Mouse (Mus musculus): ENCODE data around the gene Gls.

DNA sequence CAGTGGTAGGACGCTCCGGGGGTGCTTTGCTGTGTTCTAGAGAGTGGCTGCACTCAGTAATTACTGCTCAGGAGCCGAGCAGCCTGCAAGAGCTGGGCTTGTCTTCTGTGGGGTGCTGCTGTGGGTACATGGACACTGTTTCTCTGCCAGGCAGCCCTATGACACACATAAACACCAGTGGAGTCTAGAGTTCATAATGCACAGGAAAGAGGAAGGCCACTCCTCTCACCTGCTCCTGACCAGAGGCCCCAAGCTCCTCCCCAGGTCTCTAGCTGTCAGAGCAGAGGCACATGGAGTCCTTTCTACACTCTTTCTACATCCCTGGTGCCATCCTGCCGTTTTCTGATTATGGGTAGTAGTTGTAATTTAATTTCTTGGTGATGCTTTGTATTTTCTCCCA lies 90.9 kb downstream of the Gls start:
- no peak for TF ChIP-seq MAFK (IDR thresholded peaks at IDR 0.05; ENCODE audit: insufficient read depth, low read depth, low read length)
- no peak for TF ChIP-seq HCFC1 (IDR thresholded peaks at IDR 0.05; ENCODE audit: borderline replicate concordance, insufficient read depth, low read length)
- no peak for TF ChIP-seq ZNF384 (IDR thresholded peaks at IDR 0.05; ENCODE audit: low read depth, low read length)
- no peak for TF ChIP-seq ZC3H11A (IDR thresholded peaks at IDR 0.05; ENCODE audit: borderline replicate concordance, low read depth, low read length)
- TF ChIP-seq CHD2 (IDR thresholded peaks at IDR 0.05; ENCODE audit: low read depth, low read length), result no peak
